Mouse (Mus musculus): Measurements from ENCODE around the gene Slc15a2. TPM values are rescaled to one million over a fixed set of nuclear protein-coding genes. Genes with fewer than 3 reads are reported as not detected.

The Slc15a2 gene
- 0.93 and 1.4 TPM in 2 replicates for polyA plus RNA-seq (2015; fragmentation: Nextera tagmentation; extraction: Ambion mirVana)

GRCm38 (mm10) chr16:36784594-36785313 lies at the start of gene Slc15a2:
Slc15a2 (minus strand) TSS chr16:36784962.

GRCm38 (mm10) chr16:36828054-36828786 lies 43.5 kb upstream of the Slc15a2 start, which contains the start of gene Iqcb1:
Iqcb1 (plus strand) TSS chr16:36828385.

Small RNA genes within 50 kb of the gene (microRNA-seq; reads per million reads assigned to microRNA genes)
- gene Gm22617 = not detected

Other genes with a start within 250 kb of the Slc15a2 start
- gene Casr, start 222.8 kb downstream of the Slc15a2 start, polyA plus RNA-seq (2015; fragmentation: Nextera tagmentation; extraction: Ambion mirVana) = not detected in 2 replicates
- 1.6 and 3.7 TPM in 2 replicates for gene Cd86, start 118.9 kb downstream of the Slc15a2 start, polyA plus RNA-seq (2015; fragmentation: Nextera tagmentation; extraction: Ambion mirVana)
- 31.1 and 36.6 TPM in 2 replicates for gene Ildr1, start 91.0 kb downstream of the Slc15a2 start, polyA plus RNA-seq (2015; fragmentation: Nextera tagmentation; extraction: Ambion mirVana)
- gene Iqcb1, start 43.4 kb upstream of the Slc15a2 start, polyA plus RNA-seq (2015; fragmentation: Nextera tagmentation; extraction: Ambion mirVana) = 22.8 and 23.9 TPM in 2 replicates
- gene Eaf2, start 90.0 kb upstream of the Slc15a2 start, polyA plus RNA-seq (2015; fragmentation: Nextera tagmentation; extraction: Ambion mirVana) = 5.2 and 5.9 TPM in 2 replicates
- gene Golgb1, start 90.2 kb upstream of the Slc15a2 start, polyA plus RNA-seq (2015; fragmentation: Nextera tagmentation; extraction: Ambion mirVana) = 70.4 and 80.9 TPM in 2 replicates
- gene Hcls1, start 150.0 kb upstream of the Slc15a2 start, polyA plus RNA-seq (2015; fragmentation: Nextera tagmentation; extraction: Ambion mirVana) = 7.1 and 15.3 TPM in 2 replicates
- 0.05 TPM in 1 of 2 replicates, not detected in the other for gene Fbxo40, start 205.5 kb upstream of the Slc15a2 start, polyA plus RNA-seq (2015; fragmentation: Nextera tagmentation; extraction: Ambion mirVana)
- gene Polq, start 226.8 kb upstream of the Slc15a2 start, polyA plus RNA-seq (2015; fragmentation: Nextera tagmentation; extraction: Ambion mirVana) = 0.64 and 1.2 TPM in 2 replicates